Mouse (Mus musculus) cerebellum, adult (tissue): Measurements from ENCODE around the gene Ren1.

Experiments used
- ATAC-seq: cut with Nextera tagmentation; 2 replicates; pipeline ENCODE4 v1.9.2; 2017; ENCODE audit warnings: mild to moderate bottlenecking, moderate library complexity, mixed read lengths; ENCODE audit not compliant: insufficient number of reproducible peaks, low FRiP score, low TSS enrichment

The Ren1 gene

DNA sequence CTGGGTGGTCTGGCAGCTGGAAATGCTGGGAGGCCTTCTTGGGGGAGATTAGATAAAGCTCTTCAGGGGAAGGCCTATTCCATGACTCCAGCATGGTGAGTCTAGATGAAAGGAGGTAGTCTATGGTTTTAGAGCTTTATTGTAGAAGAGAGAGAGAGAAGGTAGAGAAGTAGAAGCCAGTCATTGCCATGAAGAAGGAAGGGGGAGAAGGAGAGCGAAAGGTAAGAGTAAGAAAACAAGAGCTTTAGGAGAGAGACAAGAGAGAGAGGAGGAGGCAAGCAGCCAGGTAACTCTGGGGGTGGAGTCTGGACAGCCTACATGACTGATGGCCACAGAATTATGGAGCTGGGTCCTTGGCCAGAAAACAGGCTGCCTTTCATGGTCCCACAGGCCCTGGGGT lies at the start of gene Ren1:
Ren1 (plus strand) TSS at position 301 of the 400 bp plus-strand sequence.
- no peak for ATAC-seq

DNA sequence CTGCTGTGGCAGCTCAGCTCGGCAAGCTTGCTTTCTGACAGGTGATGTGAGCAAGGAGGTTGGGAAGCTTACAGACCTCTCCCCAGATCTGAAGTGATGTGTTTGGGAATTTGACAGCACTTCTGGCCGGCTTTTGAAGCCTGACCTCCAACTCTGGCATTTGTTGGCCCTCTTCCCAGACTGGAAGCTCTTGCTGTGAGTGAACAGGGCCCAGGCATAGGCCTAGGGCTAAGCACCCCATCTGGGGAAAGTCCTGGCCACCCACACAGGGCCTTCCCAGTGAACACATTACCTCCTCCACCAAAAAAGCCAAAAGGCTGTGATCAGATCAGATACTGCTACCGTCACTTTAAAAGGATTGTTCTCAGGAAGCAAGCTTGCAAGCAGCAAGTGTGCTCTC lies 47.8 kb upstream of the Ren1 start:
- no peak for ATAC-seq

DNA sequence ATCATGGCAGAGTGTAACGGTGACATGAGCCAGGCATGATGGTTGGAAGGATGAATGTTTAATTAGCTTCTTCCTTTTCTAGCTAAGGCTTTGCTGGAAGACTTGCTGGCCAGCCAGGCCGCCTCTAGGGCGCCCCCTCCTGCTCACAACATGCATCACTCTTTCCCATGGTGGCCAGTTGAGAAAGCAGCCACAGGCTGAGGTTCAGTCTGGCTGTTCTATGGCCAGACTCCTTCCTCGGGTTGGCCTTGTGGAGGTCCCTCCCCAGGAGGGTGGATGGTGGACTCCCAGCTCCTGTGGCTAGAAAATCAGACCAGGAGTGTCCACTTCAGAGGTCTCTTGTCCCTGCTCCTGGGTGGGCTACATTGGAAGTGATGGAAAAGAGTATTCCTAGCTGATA lies 43.5 kb upstream of the Ren1 start:
- ATAC-seq = no peak

DNA sequence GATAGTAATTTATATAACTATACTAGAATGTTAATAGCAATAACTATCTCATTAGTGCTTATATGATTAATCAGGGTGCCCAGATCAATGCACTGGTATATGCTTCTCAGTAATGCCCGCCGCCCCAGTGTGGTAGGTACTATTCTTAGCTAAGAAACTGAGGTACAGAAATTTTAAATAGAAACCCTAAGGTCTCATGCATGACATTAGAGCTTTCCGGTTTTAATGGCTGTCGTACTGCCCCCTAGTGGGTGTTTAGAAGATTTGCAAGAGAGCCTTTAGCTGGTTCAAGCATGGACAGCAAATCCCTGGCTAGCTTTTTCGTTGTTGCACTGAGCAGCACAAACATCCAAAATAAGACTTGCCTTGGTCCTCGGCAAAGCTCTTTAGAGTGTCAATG lies 43.0 kb upstream of the Ren1 start:
- ATAC-seq = no peak

DNA sequence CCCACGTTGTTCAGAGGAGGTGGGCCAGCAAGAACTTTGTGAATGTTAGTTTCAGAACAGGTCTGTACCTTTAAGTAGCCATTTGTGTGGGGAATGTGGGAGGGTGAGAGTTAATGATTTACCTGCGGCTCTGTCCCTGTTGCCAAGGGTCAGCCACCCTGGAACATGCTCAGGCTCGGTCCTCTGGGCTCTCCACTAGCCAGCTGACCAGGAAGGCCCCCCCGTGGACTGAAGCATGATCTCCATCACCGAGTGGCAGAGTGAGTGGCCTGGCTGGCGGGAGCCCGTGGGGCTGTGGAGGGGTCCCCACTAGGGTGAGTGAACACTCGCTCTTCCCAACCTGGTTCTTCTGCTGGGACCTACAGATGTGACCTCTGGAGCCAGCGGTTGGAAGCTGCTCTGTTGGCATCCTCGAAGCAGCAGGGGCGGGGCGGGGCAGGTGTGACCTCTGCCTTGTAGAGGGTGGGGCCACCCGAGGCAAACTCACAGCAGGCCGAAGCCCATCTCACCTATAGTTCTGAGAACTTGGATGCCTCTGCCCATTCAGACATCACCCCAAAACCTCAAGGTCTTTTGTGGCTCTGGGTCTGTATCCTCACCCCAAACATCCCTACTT lies 40.5 kb upstream of the Ren1 start, which contains the start of gene Golt1a:
Golt1a (plus strand) TSS at position 149 of the 616 bp plus-strand sequence.
- ATAC-seq = no peak

DNA sequence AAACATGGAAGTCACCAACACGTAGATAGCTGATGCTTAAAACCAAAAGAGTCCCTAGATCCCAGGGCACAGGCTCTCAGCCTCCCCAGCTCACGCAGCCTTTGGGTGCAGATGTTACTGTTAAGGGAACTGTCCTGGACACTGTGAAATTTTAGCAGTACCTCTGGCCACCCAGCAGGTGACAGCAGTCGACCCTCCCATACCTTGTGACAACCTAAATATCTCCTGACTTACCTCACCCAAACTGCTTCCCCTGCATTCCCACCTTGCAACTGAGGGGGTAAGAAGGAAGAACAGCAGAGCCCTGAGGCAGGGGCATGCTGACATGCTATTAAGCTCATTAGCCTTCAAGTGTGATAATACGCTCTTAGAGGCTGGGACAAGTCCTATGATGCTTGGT lies 39.1 kb upstream of the Ren1 start:
- no peak for ATAC-seq

DNA sequence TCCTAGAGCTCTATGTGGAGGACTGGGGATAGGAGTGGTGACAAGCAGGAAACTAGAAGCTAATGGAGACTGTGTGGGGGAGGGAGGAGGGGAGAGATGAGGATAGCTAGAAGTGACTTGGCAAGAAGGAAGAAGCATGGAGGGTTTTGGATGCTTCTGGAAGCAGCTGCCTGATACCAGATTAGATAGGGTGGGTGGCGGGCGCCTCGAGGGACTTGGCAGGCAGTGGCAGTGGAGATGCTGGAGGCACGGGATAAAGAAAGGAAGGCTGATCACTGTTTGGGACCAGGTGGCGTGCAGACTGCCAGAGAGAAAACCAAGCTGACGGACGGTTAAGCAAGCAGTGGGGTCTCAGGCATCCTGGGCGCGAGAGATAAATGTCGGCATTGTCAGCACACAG lies 38.4 kb upstream of the Ren1 start:
- ATAC-seq = no peak

DNA sequence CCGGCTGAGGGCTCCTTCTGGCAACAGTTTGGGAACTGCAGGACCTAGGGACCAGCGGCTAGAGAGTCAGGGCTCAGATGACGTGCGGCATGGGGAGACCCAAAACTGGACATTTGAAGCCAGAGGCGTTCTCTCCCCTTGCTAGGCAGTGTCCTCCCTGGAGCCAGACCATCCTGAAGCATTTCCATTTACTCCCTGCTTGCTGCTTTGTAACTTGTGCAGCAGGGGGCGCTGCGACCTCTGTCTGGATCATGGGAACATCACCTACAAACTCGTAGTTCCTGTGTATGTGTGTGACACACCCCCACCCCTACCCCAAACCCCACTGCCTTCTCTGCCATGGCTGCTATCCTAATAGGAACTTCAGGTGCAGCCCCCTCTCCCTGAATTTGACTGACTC lies 35.9 kb upstream of the Ren1 start:
- no peak for ATAC-seq

DNA sequence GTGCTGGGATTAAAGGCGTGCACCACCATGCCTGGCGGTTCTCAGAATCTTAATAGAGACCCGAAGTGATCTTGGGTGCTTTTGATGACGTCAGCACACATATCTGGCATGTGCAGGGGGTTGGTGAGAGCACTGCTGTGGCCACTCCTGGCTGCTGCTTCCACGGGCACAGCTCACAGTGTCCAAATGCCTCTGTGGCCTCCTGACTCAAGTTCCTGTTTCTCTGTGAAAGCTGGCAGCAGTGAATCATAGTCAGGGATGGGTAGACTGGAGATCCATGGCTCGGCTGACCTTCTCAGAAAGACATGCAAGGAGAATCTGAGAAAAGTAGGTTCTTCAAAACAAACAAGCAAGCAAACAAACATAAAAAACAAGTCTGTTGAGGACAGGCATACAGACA lies 34.5 kb upstream of the Ren1 start:
- no peak for ATAC-seq

DNA sequence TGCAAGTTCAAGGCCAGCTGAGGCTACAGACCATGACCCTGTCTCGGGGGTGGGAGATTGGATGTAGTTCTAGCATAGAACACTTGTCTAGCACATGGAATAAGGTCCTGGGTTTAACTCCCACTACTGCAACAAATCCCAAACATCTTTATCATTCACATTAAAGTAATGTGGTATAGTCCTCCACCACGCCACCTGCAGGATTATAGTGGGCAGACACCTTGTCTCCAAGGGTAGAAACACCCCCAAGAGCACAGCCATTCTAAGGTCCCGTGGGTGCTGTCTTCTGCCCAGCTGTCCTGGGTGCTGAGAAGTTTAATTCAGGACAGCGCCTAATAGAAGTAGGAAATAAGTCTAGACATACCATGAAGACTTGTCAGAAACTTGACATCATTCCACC lies 33.7 kb upstream of the Ren1 start:
- ATAC-seq = no peak

DNA sequence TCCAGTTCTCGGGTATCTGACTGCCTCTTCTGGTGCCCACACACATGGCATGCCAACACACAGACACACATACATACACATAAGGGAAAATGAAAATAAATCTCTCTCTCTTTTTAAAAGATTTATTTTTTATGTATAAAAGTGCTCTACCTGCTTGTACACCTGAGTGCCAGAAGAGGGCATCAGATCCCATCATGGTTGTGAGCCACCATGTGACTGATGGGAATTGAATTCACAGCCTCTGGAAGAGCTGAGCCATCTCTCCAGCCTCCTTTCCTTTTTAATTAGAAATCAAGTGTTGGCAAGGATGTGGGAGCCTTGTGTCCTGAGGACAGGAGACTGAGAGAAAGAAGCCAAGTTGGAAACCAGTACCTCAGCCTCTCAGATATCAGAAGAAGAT lies 33.2 kb upstream of the Ren1 start:
- no peak for ATAC-seq

DNA sequence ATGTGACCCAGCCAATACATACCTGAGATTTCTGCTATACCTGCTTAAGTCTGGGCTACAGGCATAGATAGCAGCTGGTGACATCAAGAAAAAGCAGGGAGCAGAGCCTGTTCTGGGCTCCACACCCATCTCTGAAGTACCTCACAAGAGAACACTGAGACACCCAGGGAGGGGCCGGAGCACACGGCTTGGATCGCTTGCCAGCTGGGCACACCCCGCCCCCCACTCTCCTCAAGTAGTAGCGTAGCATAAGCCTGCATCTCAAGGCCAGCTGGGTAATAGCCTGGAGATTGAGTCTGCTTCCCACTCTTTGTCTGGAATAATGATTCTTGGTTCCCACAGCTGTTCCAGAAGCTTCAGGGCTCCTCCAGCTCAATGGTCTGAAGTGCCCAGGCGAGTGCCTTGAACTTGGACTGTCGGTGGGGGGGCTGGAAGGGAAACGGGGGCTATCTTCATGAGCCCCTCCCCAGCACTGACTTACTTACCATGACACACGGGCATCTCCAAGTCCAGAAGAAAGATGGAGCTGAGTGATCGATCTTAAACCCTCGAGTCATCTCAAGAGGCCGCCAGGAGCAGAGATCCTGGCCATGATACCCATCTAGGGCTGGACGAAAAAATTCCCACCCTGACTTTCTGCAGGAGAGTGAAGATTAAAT lies 28.9 kb upstream of the Ren1 start, which contains the start of gene Kiss1:
Kiss1 (plus strand) TSS at position 609 of the 659 bp plus-strand sequence.
- no peak for ATAC-seq

DNA sequence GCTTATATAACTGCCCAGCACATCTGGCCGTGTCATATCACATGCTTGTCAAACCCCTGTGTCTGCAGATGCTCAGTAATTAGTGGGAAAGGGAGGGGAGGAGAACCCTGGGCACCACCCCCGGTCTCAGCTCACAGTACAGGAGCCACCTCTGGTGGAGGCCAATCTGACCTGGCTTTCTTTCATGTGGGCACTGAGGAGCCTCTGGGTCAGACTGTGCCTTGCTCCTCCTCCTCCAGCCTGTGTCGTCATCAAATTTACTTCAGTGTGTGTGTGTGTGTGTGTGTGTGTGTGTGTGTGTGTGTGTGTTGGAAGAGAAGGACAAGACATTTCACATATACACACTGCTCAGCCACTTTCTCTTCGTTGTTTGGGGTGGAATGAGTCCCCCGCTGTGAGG lies 27.0 kb upstream of the Ren1 start:
- ATAC-seq = no peak

DNA sequence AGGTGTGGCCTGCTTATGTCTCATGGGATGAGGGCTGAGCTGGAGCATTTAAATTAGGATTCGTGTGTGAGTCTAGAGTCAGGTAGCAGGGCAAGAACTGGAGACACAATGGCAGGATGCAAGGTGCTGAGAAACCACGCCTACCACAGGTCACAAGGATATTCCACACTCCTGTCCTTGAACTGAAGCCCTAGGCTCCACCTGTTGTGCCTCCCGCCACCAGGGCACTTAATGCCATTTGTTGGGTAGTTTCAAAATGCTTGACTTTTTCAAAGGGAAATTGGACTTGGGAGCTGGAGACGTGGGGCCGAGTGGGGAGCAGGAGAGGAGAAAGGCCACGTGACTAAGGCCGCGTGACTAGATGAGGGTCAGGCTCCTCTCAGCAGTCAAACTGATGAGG lies 24.4 kb upstream of the Ren1 start:
- ATAC-seq = no peak

DNA sequence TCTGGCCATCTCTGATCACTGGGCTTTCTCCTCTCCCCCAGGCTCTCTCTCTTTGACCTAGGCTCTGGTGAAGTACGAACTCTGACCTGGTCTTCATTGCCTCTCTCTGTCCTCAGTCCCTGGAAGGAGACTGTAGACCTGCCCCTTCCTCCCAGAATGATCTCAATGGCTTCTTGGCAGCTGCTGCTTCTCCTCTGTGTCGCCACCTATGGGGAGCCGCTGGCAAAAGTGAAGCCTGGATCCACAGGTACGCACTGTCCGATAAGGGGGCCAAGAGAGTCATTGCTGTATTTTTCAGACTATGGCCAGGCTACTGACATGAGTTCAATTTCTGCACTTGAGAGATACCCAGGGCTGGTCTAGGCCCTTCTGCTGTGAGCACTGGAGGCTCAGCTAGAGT lies 23.2 kb upstream of the Ren1 start:
- ATAC-seq = no peak

DNA sequence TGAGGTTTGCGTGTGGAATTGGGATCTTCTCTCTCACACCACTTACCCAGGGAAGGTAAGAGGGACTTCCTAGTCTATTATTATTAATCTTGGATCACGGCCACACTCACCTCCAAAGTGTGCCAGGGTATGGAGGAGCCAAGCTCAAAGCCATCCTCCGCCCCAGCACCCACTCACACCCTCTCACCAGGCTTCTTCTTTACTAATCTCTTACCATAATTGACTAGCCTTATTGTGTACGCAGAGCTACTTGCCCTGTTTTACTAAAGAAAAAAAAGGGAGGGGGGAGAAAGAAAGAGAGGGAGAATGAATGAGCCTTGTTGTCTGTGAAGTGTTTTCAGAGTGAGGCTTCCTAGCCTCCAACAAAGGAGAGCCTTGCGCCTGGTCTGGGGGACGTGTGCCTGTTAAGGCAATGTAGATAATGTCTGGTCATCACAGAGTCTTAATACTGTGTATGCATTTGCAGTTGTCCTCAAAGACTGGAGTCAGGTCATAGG lies 22.0 kb upstream of the Ren1 start:
- ATAC-seq = no peak

DNA sequence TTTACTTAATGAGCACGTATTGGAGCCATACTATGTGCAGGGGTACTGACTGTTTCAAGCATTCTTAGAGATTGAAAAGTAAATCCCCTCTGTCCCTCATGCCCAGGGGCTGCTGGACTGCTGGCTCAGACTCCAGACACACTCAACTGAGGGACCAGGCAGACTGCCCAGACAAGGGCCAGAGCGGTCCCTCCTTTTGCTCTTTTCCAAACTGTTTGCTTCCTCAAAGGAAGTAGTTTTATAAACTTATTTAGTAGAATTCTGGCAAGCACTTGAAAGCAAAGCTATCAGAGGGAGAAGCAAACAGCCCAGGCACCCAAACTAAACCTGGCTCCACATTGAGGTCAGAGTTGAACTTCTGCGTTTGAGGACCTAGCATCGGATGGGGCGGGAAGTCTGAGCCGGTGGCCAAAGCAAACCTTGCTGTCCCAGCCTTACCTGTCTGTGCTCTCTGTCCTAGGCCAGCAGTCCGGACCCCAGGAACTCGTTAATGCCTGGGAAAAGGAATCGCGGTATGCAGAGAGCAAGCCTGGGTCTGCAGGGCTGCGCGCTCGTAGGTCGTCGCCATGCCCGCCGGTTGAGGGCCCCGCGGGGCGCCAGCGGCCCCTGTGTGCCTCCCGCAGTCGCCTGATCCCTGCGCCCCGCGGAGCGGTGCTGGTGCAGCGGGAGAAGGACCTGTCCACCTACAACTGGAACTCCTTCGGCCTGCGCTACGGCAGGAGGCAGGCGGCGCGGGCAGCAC lies 21.2 kb upstream of the Ren1 start:
- no peak for ATAC-seq

DNA sequence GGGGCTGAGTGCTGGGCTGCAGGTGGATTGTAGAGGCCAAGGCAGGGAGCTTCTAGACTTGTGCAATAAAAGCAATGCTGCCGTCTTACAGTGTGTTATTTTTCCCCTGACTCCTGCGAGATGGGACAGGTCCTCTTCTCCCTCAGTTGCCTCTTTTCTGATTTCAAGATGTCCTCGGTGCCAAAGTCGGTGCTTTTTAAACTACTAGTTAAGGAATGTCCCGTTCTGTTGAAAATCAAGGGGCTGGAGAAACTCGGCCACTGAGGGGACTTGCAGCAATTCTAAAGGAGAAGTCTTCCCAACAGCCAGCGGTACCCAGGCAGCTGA lies 20.7 kb upstream of the Ren1 start:
- no peak for ATAC-seq

DNA sequence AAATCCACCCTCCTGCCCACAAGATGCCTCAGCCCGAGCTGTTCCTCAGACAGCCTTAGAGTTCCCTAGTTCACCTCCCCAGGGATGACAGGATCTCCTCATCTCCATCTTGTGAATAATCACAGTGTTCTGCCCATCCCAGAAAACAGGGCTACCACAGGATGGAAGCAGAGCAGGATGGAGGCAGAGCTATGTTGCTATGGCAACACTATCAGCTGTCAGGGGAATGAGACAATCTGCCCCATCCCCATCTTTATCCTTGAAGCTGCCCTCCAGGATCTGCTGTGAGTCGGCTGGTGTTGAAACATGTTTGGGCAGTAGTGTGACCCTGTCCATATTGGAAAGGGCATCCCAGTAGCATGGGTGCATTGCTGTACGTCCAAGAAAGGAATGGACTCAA lies 19.2 kb upstream of the Ren1 start:
- ATAC-seq = no peak

DNA sequence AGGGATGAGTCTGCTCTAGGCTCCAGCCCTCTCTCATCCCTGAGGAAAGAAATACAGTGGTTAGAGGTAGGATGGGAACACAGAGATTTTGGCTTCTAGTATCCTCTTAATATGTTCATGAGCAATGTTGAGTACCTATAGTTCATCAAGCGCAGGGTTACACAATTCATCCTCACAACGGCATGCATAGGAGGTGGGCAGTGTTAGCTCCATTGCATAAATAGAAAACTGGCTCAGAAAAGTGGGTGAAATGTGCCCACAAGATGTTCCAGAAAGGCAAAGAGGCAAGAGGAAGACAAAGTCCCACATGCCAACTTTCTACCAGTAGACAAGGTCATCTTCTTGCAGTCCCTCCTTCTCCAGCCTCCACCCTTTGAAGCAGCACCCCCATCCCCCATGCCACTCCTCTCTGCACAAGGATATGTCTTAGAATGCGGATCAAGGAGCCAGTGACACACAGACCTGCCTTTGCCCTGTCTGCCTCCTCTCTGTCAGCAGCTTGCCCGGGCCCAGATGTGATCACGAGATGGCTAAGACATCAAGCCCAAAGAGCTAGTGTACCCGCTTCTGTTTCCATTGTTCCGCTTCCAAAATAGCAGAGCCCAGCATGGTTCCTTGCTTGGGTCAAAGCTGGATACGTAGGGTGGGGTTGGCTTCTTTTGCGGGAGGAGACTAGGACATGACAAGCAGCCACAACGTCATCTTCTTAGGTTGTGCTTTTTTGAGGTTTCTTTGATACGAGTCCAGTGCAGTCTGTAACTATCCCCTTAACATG lies 17.5 kb upstream of the Ren1 start:
- ATAC-seq = no peak

DNA sequence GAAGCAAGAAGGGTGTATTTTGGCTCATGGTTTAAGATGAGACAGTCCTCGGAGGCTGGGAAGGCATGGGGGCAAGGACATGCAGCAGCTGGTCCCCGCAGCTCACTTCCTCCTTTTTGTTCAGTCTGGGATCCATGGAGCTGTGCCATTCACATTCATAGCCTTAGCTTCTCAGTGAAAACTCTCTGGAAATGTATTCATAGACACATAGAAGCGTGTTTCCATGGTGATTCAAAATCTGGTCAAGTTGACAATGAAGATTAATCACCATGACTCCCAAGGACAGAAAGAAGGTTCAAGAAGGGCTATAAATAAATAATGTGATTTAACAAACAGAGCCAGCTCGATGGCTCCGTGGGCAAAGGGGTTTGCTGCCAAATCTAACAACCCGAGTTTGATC lies 16.4 kb upstream of the Ren1 start:
- ATAC-seq = no peak
